Mouse (Mus musculus) embryonic facial prominence, embryonic 14.5 days (tissue): ENCODE measurements around the gene Tex14. TPM values are rescaled to one million over a fixed set of nuclear protein-coding genes. Genes with fewer than 3 reads are reported as not detected.
"Not testable (repeated sequence)": the region's sequence is repeated elsewhere in the genome, so short reads cannot be mapped to it uniquely, and the experiment has no call there.

Experiments used
- ATAC-seq: fragments of 200-750 bp; cut with Nextera tagmentation; 2 replicates; pipeline ENCODE4 v1.8.0; 2017; ENCODE audit warnings: low read depth, moderate number of reproducible peaks, moderate TSS enrichment
- DNase-seq: peaks from one replicate; pipeline ENCODE4 v3.0.0-alpha.2; 2015; ENCODE audit warnings: low spot score
- H3K27ac ChIP-seq: fragments of 300-500 bp; sonication (generic); replicated peaks from 2 replicates; pipeline ENCODE4 v1.5.1; 2014; ENCODE audit warnings: low read depth, mild to moderate bottlenecking, low read length, moderate library complexity
- H3K27me3 ChIP-seq: fragments of 300-500 bp; sonication (generic); replicated peaks from 2 replicates; pipeline ENCODE4 v1.6.1; 2014; ENCODE audit warnings: low read length; ENCODE audit not compliant: control insufficient read depth, insufficient read depth
- H3K36me3 ChIP-seq: fragments of 300-500 bp; sonication (generic); 2 replicates; pipeline ENCODE4 v1.6.1; 2014; ENCODE audit warnings: low read length, mixed read lengths; ENCODE audit not compliant: control insufficient read depth, insufficient read depth
- H3K4me1 ChIP-seq: fragments of 300-500 bp; sonication (generic); 2 replicates; pipeline ENCODE4 v1.6.1; 2014; ENCODE audit warnings: antibody characterized with exemption, low read length; ENCODE audit not compliant: control insufficient read depth, insufficient read depth
- H3K4me2 ChIP-seq: fragments of 300-500 bp; sonication (generic); 2 replicates; pipeline ENCODE4 v1.6.1; 2014; ENCODE audit warnings: low read depth, mild to moderate bottlenecking, low read length, moderate library complexity, mixed read lengths
- H3K4me3 ChIP-seq: fragments of 300-500 bp; sonication (generic); 2 replicates; pipeline ENCODE4 v1.5.1; 2014; ENCODE audit warnings: low read depth, mild to moderate bottlenecking, low read length
- H3K9ac ChIP-seq: fragments of 300-500 bp; sonication (generic); 2 replicates; pipeline ENCODE4 v1.6.1; 2014; ENCODE audit warnings: low read depth, mild to moderate bottlenecking, low read length, moderate library complexity, mixed read lengths
- H3K9me3 ChIP-seq: fragments of 300-500 bp; sonication (generic); 2 replicates; pipeline ENCODE4 v1.6.1; 2016; ENCODE audit warnings: low read length; ENCODE audit not compliant: control insufficient read depth
- WGBS: fragments of 180-500 bp; shearing (Covaris S2); extraction: QIAGEN DNeasy Blood & Tissue Kit; methylation state at CpG from one replicate; pipeline ENCODE4 v1.1.7; 2014; 5-methylcytosine and 5-hydroxymethylcytosine counted together
- polyA plus RNA-seq: library from polyadenylated mRNA; unstranded; fragments of >200 nt; fragmentation: Nextera tagmentation; extraction: Ambion mirVana; gene quantifications from 2 replicates; pipeline ENCODE4 v1.2.1, GENCODE M21; 2014

Gene Tex14
- polyA plus RNA-seq, 1 experiment from 2014 or later: 4.8 TPM

DNA sequence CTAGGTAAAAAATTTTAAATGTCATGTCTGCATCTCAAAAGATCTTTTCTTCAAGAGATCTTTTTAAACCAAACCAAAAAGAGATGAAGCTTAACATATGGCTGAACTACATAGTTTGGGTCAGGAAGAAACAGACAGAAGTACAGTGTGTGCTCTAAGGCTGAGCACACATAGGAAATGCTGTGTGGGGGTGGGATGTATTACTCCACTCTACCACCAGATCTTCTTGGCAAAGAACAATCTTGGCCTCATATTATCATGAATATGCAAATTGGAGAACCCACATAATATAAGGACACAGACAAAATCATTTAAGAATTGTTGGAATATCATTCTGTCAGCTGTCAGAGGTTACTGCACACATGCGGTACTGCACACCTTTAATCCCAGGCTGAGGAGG is 19.2 kb upstream of the Tex14 start:
- H3K4me1 ChIP-seq: no peaks in the 10 kb centered on the region
- no peak overlapping the region for H3K9ac ChIP-seq
- H3K27ac ChIP-seq: no peak overlapping the region
- H3K36me3 ChIP-seq: 0 out of 2 replicates have a peak, but pooled peaks cover 4% of the 10 kb centered on the region
- DNase-seq (no peak), ATAC-seq (no peak)
- no peaks in the 10 kb centered on the region for H3K9me3 ChIP-seq
- H3K4me3 ChIP-seq: no peak overlapping the region
- H3K4me2 ChIP-seq: no peak overlapping the region
- WGBS: 91% methylated on average over 1 of the region's 1 CpGs
- no peaks in the 10 kb centered on the region for H3K27me3 ChIP-seq

DNA sequence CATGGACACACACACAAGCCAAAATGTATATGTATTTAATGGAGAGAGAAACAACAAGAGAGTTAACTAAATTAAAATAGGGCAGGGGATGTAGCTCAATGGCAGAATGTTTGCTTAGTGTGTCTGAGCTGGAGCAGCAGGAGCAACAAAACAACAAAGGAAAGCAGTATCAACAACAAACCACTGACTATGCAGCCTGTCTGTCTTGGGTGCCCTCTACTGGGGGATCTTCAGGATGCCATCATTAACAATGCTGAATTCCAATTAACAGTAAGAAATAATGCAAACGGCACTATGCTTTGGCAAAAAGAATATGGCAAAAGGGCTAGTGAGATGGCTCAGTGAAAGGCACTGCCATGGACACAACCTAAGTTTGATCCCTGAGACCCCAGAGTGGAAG is 11.0 kb upstream of the Tex14 start:
- H3K4me2 ChIP-seq: no peak overlapping the region
- H3K36me3 ChIP-seq: 0 out of 2 replicates have a peak, but pooled peaks cover 8% of the 10 kb centered on the region
- no peaks in the 10 kb centered on the region for H3K4me1 ChIP-seq
- H3K9me3 ChIP-seq: no peaks in the 10 kb centered on the region
- H3K4me3 ChIP-seq: no peak overlapping the region
- WGBS: 38% methylated on average over 1 of the region's 1 CpGs
- peak; percentile 37 for DNase-seq
- H3K27ac ChIP-seq: no peak overlapping the region
- no peak for ATAC-seq
- no peaks in the 10 kb centered on the region for H3K27me3 ChIP-seq
- H3K9ac ChIP-seq: no peak overlapping the region

DNA sequence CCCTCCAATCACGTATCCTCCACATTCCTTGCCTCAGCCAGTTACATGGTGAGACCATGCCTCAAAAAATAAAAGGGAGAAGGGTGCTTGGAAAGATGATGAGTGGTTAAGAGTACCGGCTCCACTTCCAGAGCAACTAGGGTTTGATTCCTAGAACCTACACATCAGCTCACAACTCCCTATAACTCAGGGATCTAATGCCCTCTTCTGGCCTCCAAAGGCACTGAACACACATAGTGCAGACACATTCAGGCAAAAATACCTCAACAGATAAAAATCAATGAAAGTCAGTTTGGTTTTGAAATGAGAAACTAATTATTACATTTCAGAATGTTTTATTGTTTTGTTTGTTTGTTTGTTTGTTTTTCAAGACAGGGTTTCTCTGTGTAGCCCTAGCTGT is 6.5 kb upstream of the Tex14 start:
- 93% methylated on average over 2 of the region's 2 CpGs for WGBS

DNA sequence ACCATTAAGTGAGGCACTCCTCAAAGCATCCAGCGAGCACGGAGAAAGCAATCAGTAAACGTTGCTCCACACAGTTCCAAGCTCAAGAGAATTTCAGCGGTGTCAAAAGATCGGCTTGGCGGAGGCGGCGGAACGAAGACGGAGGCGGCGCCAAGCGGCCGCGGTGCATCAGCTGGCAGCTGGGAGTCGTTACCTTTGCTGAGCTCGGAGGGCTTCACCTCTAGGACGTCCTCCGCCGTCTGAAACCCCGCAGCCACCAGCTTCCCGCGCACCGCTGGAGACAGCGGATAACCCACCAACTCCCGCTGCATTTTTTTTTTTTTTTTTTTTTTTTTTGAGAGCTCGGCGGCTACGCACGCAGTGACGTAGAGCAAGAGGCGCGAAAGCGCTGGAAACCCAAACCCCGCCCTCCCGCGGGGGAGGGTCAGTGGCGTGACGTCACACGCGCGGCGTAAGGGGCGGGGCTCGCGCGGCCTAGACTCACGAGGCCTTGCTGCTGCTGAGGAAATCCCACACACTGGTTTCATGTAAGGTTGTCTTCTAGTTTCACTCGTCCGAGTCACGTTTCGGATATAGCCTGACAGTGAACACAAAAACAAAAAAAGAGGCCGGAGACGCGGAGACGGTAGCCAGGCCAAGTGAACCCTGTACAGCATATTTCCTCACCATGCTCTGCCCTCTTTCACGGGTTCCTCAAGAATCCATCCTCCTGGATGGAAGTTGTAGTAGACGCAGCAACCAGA is 583 bp upstream of the Tex14 start:
- H3K9me3 ChIP-seq: no peaks in the 10 kb centered on the region
- H3K4me1 ChIP-seq: peaks cover 4% of the 10 kb centered on the region
- H3K9ac ChIP-seq: peak overlapping the region; percentile 80
- H3K27me3 ChIP-seq: no peaks in the 10 kb centered on the region
- peak overlapping the region; percentile 95 for H3K27ac ChIP-seq
- DNase-seq: peak; percentile 96
- 2% methylated on average over 54 of the region's 58 CpGs for WGBS
- peak overlapping the region; percentile 64 for H3K4me3 ChIP-seq
- H3K36me3 ChIP-seq: no peaks in the 10 kb centered on the region
- peak; percentile 95 for ATAC-seq
- H3K4me2 ChIP-seq: peak overlapping the region; percentile 74

More for the DNA sequence above, 6.5 kb upstream of the Tex14 start:
- no peak overlapping the region for H3K4me3 ChIP-seq
- H3K4me1 ChIP-seq: no peaks in the 10 kb centered on the region
- no peak overlapping the region for H3K27ac ChIP-seq
- 0 out of 2 replicates have a peak, but pooled peaks cover 2% of the 10 kb centered on the region for H3K36me3 ChIP-seq
- H3K27me3 ChIP-seq: no peaks in the 10 kb centered on the region
- ATAC-seq (no peak), DNase-seq (no peak)
- H3K4me2 ChIP-seq: no peak overlapping the region
- no peak overlapping the region for H3K9ac ChIP-seq
- no peaks in the 10 kb centered on the region for H3K9me3 ChIP-seq

DNA sequence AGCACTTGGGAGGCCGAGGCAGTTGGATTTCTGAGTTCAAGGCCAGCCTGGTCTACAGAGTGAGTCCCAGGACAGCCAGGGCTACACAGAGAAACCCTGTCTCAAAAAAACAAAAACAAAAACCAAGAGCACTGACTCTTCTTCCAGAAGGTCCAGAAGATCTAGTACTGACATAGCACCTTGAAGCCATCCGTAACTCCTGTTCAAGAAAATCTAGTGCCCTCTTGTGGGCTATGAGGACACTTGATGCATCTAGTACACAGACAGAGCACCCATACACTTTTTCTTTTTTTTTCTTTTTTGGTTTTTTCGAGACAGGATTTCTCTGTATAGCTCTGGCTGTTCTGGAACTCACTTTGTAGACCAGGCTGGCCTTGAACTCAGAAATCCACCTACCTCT is 8.5 kb downstream of the Tex14 start:
- H3K36me3 ChIP-seq, H3K4me2 ChIP-seq, H3K9ac ChIP-seq, H3K4me1 ChIP-seq, H3K27ac ChIP-seq, H3K27me3 ChIP-seq, H3K9me3 ChIP-seq, ATAC-seq, H3K4me3 ChIP-seq: not testable (repeated sequence)
- 64% methylated on average over 3 of the region's 3 CpGs for WGBS
- peak; percentile 58 for DNase-seq

DNA sequence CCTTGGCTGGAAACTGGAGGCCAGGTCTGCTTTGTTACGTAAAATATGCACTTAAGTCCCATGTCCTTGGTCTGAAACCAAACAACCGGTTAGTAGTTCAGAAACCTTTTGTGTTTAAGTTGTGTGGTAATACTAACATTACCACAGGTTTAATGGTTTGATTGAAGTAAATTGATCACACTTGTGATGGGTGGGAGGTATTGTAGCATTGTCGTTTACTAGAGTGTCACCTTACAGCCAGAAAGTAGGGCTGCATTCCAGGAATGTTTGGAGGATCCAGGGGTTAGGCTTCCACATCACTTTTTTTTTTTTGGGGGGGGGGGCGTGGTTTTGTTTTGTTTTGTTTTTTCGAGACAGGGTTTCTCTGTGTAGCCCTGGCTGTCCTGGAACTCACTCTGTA is 11.3 kb downstream of the Tex14 start:
- Histone ChIP-seq H3K9ac (no peak overlapping the region), H3K27me3 (no peaks in the 10 kb centered on the region), H3K27ac (no peak overlapping the region), H3K4me2 (no peak overlapping the region), H3K4me1 (no peaks in the 10 kb centered on the region), H3K36me3 (no peaks in the 10 kb centered on the region), H3K4me3 (no peak overlapping the region), H3K9me3 (no peaks in the 10 kb centered on the region)
- 38% methylated on average over 5 of the region's 5 CpGs for WGBS
- no peak for DNase-seq
- ATAC-seq: no peak

DNA sequence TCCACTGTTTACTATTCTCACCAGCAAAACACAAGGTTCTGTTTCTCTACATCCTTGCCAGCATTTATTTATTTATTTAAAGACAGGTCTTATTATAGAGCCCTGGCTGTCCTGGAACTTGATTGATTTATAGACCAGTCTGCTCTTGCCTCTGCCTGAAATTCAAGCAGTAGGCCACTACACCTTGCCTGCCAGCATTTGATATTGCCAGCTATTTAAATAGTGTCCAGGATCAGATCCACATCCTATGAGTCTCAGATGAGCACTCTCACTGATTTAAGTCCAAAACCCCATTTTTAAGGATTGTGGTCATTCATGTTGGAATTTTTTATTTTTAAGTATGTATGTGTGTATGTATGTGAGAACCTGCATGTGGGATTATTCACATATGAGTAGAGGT is 16.0 kb downstream of the Tex14 start:
- ATAC-seq: no peak
- H3K9me3 ChIP-seq: no peaks in the 10 kb centered on the region
- no peaks in the 10 kb centered on the region for H3K36me3 ChIP-seq
- no peak overlapping the region for H3K4me3 ChIP-seq
- no peak overlapping the region for H3K9ac ChIP-seq
- no peaks in the 10 kb centered on the region for H3K27me3 ChIP-seq
- no peak overlapping the region for H3K4me2 ChIP-seq
- no peak overlapping the region for H3K27ac ChIP-seq
- H3K4me1 ChIP-seq: peaks cover 5% of the 10 kb centered on the region; the same call in 1 of the 2 replicates
- DNase-seq: no peak

DNA sequence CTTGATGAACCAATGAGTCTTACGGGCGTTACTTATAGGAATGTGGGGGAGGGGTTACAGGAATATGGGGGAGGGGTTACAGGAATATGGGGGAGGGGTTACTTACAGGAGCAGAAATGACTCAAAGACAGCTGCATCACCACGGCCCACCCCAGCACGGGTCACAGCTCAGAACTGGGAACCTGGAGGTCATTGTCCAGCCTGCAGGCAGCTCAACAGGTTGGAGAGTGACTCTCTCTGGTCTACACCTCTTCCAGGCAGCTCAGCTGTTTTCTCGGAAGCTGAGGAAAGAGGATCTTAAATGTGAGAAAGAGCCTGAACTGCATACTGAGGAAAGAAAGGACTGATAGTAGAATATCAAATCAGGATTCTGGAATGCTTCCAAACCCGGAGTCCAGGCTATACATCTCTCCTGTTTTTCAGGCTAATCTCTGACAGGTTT is 16.9 kb downstream of the Tex14 start:
- ATAC-seq (no peak), DNase-seq (peak; percentile 32)
- H3K4me1 ChIP-seq: peaks cover 5% of the 10 kb centered on the region; the same call in 1 of the 2 replicates
- no peaks in the 10 kb centered on the region for H3K27me3 ChIP-seq
- H3K9ac ChIP-seq: peak overlapping the region; percentile 64
- H3K9me3 ChIP-seq: no peaks in the 10 kb centered on the region
- peak overlapping the region; percentile 37 for H3K4me3 ChIP-seq
- H3K27ac ChIP-seq: peak overlapping the region; percentile 98
- H3K36me3 ChIP-seq: no peaks in the 10 kb centered on the region
- H3K4me2 ChIP-seq: peak overlapping the region; percentile 69
- 18% methylated on average over 6 of the region's 6 CpGs for WGBS
